Mouse (Mus musculus) kidney, adult 2 months (tissue): Measurements from ENCODE around the gene Cd28. TPM values are rescaled to one million over a fixed set of nuclear protein-coding genes. Genes with fewer than 3 reads are reported as not detected.

ENCODE experiments used
- DNase-seq: peaks from one replicate; pipeline ENCODE4 v3.0.0; 2021
- H3K27ac ChIP-seq: fragments of 200-500 bp; 2 replicates; pipeline ENCODE4 v1.5.1; 2012; ENCODE audit warnings: low read depth, low read length, control low read depth, inconsistent platforms; ENCODE audit not compliant: insufficient read depth
- H3K27me3 ChIP-seq: fragments of 200-500 bp; replicated peaks from 2 replicates; pipeline ENCODE4 v1.6.1; 2012; ENCODE audit warnings: mild to moderate bottlenecking, moderate library complexity, low read length, inconsistent platforms; ENCODE audit not compliant: control insufficient read depth, insufficient read depth
- H3K36me3 ChIP-seq: fragments of 200-500 bp; 2 replicates; pipeline ENCODE4 v1.6.1; 2012; ENCODE audit warnings: mild to moderate bottlenecking, moderate library complexity, low read length, inconsistent platforms; ENCODE audit not compliant: control insufficient read depth, insufficient read depth
- H3K4me1 ChIP-seq: fragments of 200-500 bp; 2 replicates; pipeline ENCODE4 v1.6.1; 2011; ENCODE audit warnings: low read length; ENCODE audit not compliant: control insufficient read depth, insufficient read depth
- H3K4me3 ChIP-seq: fragments of 200-500 bp; 2 replicates; pipeline ENCODE4 v1.5.1; 2011; ENCODE audit warnings: mild to moderate bottlenecking, low read depth, low read length, control low read depth; ENCODE audit not compliant: insufficient read depth
- CTCF ChIP-seq: fragments of 200-500 bp; conservative IDR thresholded peaks from 2 replicates; pipeline ENCODE4 v1.5.1; 2011; ENCODE audit warnings: low read depth, mild to moderate bottlenecking, control low read depth, low read length, moderate library complexity, mixed read lengths; ENCODE audit not compliant: insufficient read depth, insufficient read length
- WGBS: fragments of 180-500 bp; shearing (Covaris S2); methylation state at CpG from one replicate; pipeline ENCODE4 v1.1.7; 2018; 5-methylcytosine and 5-hydroxymethylcytosine counted together
- polyA plus RNA-seq: library from polyadenylated mRNA; depleted of rRNA; stranded (reverse); fragments of >200 nt; gene quantifications from 2 replicates; pipeline ENCODE4 v1.2.3, GENCODE M21; 2012; rRNA removed

The Cd28 gene
- polyA plus RNA-seq, 1 experiment = 0.55 TPM

DNA sequence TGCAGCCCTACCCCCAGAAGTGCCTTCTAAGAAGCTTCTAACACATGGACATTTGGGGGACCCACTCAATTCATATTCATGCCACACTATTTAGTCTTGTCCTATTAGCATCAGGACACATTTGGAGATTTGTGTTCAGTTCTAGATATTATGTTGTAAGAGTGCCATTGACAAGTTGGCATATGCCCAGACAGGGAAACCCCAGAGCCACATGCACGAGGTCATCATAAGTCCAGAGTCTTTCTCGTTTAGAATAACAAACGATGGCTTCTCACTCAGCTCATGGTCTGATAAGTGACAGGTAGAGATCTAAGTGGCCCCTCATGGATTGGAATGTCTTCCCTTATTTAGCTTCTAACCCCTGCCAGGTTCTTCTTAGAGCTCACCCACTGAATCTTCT, 105.0 kb downstream of the Cd28 start:
- 57% methylated on average over 3 of the region's 3 CpGs for WGBS
- Histone ChIP-seq H3K4me3 (no peak overlapping the region), H3K27ac (no peak overlapping the region), H3K4me1 (no peaks in the 10 kb centered on the region), H3K27me3 (no peaks in the 10 kb centered on the region), H3K36me3 (no peaks in the 10 kb centered on the region)
- TF ChIP-seq CTCF = no peak
- no peak for DNase-seq

Other genes with a start within 250 kb of the Cd28 start
- 5.0 and 5.7 TPM in 2 replicates for gene Raph1, start 149.7 kb upstream of the Cd28 start, polyA plus RNA-seq
- gene Ctla4, start 170.2 kb downstream of the Cd28 start, polyA plus RNA-seq = 0.27 TPM in 1 of 2 replicates, not detected in the other